Mouse (Mus musculus) neural tube, embryonic 14.5 days (tissue): ENCODE results near the gene Arntl2. TPM values are rescaled to one million over a fixed set of nuclear protein-coding genes. Genes with fewer than 3 reads are reported as not detected.

Experiments
- ATAC-seq: fragments of 200-750 bp; cut with Nextera tagmentation; 2 replicates; pipeline ENCODE4 v1.8.0; 2017; ENCODE audit warnings: low read depth, mild to moderate bottlenecking, moderate TSS enrichment, moderate library complexity
- H3K27ac ChIP-seq: fragments of 300-500 bp; sonication (generic); 2 replicates; pipeline ENCODE4 v1.5.1; 2014; ENCODE audit warnings: low read depth, mild to moderate bottlenecking, control low read depth, low read length, moderate library complexity, mixed read lengths
- H3K27me3 ChIP-seq: fragments of 300-500 bp; sonication (generic); 2 replicates; pipeline ENCODE4 v1.6.1; 2014; ENCODE audit warnings: low read length; ENCODE audit not compliant: control insufficient read depth, insufficient read depth
- H3K36me3 ChIP-seq: fragments of 300-500 bp; sonication (generic); 2 replicates; pipeline ENCODE4 v1.6.1; 2014; ENCODE audit warnings: low read length, mixed read lengths; ENCODE audit not compliant: control insufficient read depth, insufficient read depth
- H3K4me1 ChIP-seq: fragments of 300-500 bp; sonication (generic); 2 replicates; pipeline ENCODE4 v1.6.1; 2014; ENCODE audit warnings: low read length; ENCODE audit not compliant: control insufficient read depth, insufficient read depth
- H3K4me2 ChIP-seq: fragments of 300-500 bp; sonication (generic); 2 replicates; pipeline ENCODE4 v1.6.1; 2014; ENCODE audit warnings: mild to moderate bottlenecking, low read depth, low read length, control low read depth
- H3K4me3 ChIP-seq: fragments of 300-500 bp; sonication (generic); 2 replicates; pipeline ENCODE4 v1.5.1; 2014; ENCODE audit warnings: low read depth, low read length, control low read depth, mixed read lengths
- H3K9ac ChIP-seq: fragments of 300-500 bp; sonication (generic); replicated peaks from 2 replicates; pipeline ENCODE4 v1.6.1; 2014; ENCODE audit warnings: low read depth, mild to moderate bottlenecking, control low read depth, low read length, mixed read lengths
- H3K9me3 ChIP-seq: fragments of 300-500 bp; sonication (generic); 2 replicates; pipeline ENCODE4 v1.6.1; 2016; ENCODE audit warnings: low read length; ENCODE audit not compliant: control insufficient read depth
- WGBS: fragments of 180-500 bp; shearing (Covaris S2); extraction: QIAGEN DNeasy Blood & Tissue Kit; methylation state at CpG from one replicate; pipeline ENCODE4 v1.1.7; 2014; 5-methylcytosine and 5-hydroxymethylcytosine counted together
- polyA plus RNA-seq: library from polyadenylated mRNA; unstranded; fragments of >200 nt; fragmentation: Nextera tagmentation; extraction: Ambion mirVana; gene quantifications from 2 replicates; pipeline ENCODE4 v1.2.1, GENCODE M21; 2014

Gene Arntl2
- polyA plus RNA-seq, 1 experiment from 2014 or later, result 3.7 TPM

DNA sequence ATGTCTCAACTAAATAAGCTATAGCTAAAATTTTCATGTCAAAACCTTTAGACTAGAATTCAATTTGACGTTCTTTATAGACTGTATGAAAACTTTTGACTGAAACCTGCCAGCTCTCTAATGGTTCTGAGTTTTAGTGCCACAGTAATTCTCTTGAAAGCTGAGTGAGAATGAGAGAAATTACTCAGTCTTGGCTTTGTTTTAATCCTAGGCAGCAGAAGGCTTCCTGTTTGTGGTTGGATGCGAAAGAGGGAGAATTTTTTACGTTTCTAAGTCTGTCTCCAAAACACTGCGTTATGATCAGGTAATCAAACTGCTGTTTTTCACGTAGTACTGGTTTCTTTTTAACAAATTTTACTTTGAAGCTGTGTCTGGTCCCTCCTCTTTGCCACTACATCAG lies 17.2 kb downstream of the Arntl2 start:
- WGBS, result 90% methylated on average over 5 of the region's 5 CpGs
- H3K4me3 ChIP-seq, result no peak overlapping the region
- H3K9me3 ChIP-seq, result no peaks in the 10 kb centered on the region
- H3K27ac ChIP-seq, result no peak overlapping the region
- no peak for ATAC-seq
- H3K4me1 ChIP-seq, result no peaks in the 10 kb centered on the region
- H3K4me2 ChIP-seq, result no peak overlapping the region
- H3K27me3 ChIP-seq, result no peaks in the 10 kb centered on the region
- no peaks in the 10 kb centered on the region for H3K36me3 ChIP-seq
- H3K9ac ChIP-seq, result no peak overlapping the region

- WGBS, result 89% methylated on average over 29 of the region's 29 CpGs
- H3K27ac ChIP-seq, result no peak overlapping the region
- H3K4me3 ChIP-seq, result no peak overlapping the region
- no peak for ATAC-seq
- H3K4me2 ChIP-seq, result no peak overlapping the region
- H3K4me1 ChIP-seq, result no peaks in the 10 kb centered on the region
- H3K9me3 ChIP-seq, result no peaks in the 10 kb centered on the region
- H3K27me3 ChIP-seq, result no peaks in the 10 kb centered on the region
- H3K9ac ChIP-seq, result no peak overlapping the region
- no peaks in the 10 kb centered on the region for H3K36me3 ChIP-seq
Observed at GRCm38 (mm10) chr6:146820177-146820965, 24.5 kb downstream of the Arntl2 start.

DNA sequence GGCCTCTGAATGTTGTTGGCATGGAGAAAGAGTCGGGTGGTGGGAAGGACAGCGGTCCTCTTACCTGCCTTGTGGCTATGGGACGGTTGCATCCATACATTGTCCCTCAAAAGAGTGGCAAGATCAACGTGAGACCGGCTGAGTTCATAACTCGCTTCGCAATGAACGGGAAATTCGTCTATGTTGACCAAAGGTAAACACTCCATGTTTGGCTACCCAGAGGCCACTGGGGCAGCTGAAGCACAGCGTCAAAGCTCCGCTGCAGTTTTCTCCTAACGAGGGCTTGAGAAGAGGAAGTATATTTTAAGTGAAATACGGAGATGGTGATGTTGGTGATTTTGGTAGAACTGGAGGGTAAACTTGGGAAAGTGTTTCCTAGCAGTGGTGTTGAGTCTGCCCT lies 26.1 kb downstream of the Arntl2 start:
- WGBS, result 93% methylated on average over 13 of the region's 13 CpGs
- Histone ChIP-seq H3K9me3 (no peaks in the 10 kb centered on the region), H3K36me3 (no peaks in the 10 kb centered on the region), H3K4me3 (no peak overlapping the region), H3K27me3 (no peaks in the 10 kb centered on the region), H3K4me2 (no peak overlapping the region), H3K27ac (no peak overlapping the region), H3K4me1 (no peaks in the 10 kb centered on the region), H3K9ac (no peak overlapping the region)
- ATAC-seq, result no peak

DNA sequence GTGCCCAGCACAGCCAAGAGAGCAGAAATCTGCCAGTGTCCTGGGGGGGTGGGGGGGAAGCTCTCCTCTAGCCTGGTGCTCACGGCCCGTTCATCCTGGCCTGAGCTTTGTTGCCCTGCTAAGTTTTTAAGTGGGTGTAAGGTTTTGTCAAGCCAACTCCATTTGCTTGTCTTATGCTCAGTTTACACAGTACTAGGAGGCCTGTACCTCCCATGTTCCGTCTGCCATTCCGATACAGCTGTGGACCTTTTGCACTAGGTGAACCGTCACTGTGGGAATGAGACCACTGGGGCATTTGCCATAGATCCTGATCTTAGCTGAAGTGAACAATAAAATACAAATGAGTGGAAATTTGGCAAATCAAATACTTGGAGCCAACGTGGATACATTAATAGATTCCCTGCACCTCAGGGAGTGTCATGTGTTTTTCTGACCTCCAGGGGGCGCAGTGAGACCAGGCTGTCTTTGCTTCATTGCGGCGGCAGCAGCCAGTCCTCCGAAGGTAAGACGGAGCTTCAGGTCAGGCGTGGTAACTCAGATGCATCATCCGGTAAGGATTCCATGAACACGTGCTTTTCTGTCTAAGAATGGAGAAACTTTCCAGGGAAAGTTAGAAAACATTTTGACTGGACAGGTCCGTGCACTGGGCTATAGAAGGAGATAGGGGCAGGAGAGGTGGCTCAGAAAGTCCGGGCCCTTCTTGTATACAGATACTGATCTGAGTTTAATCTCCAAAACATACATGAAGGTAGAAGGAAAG lies 29.1 kb downstream of the Arntl2 start:
- H3K9me3 ChIP-seq, result no peaks in the 10 kb centered on the region
- H3K27me3 ChIP-seq, result no peaks in the 10 kb centered on the region
- 42% methylated on average over 16 of the region's 16 CpGs for WGBS
- ATAC-seq, result peak; percentile 80; the same call in 1 of the 2 replicates
- no peak overlapping the region for H3K27ac ChIP-seq
- no peak overlapping the region for H3K4me2 ChIP-seq
- no peaks in the 10 kb centered on the region for H3K36me3 ChIP-seq
- no peak overlapping the region for H3K9ac ChIP-seq
- no peaks in the 10 kb centered on the region for H3K4me1 ChIP-seq
- no peak overlapping the region for H3K4me3 ChIP-seq

GRCm38 (mm10) chr6:146825487-146825773 lies 29.6 kb downstream of the Arntl2 start:
- WGBS, result 77% methylated on average over 1 of the region's 1 CpGs
- Histone ChIP-seq H3K4me2 (no peak overlapping the region), H3K4me1 (no peaks in the 10 kb centered on the region), H3K9me3 (no peaks in the 10 kb centered on the region), H3K27me3 (no peaks in the 10 kb centered on the region), H3K27ac (no peak overlapping the region), H3K36me3 (no peaks in the 10 kb centered on the region), H3K4me3 (no peak overlapping the region), H3K9ac (no peak overlapping the region)
- ATAC-seq, result no peak; the same call in 1 of the 2 replicates

GRCm38 (mm10) chr6:146831320-146831719 lies 35.5 kb downstream of the Arntl2 start:
- Histone ChIP-seq H3K4me3 (no peak overlapping the region), H3K27ac (no peak overlapping the region), H3K4me1 (no peaks in the 10 kb centered on the region), H3K9me3 (no peaks in the 10 kb centered on the region), H3K4me2 (no peak overlapping the region), H3K27me3 (no peaks in the 10 kb centered on the region), H3K36me3 (no peaks in the 10 kb centered on the region), H3K9ac (no peak overlapping the region)
- ATAC-seq, result no peak
- 70% methylated on average over 12 of the region's 12 CpGs for WGBS

- peak; percentile 83 for ATAC-seq
- Histone ChIP-seq H3K4me2 (no peak overlapping the region), H3K9me3 (no peaks in the 10 kb centered on the region), H3K9ac (no peak overlapping the region), H3K36me3 (no peaks in the 10 kb centered on the region), H3K27ac (no peak overlapping the region), H3K4me3 (no peak overlapping the region), H3K4me1 (no peaks in the 10 kb centered on the region), H3K27me3 (no peaks in the 10 kb centered on the region)
- WGBS, result 75% methylated on average over 6 of the region's 6 CpGs
Observed at GRCm38 (mm10) chr6:146833485-146834314, 37.8 kb downstream of the Arntl2 start.

- Histone ChIP-seq H3K4me3 (no peak overlapping the region), H3K9ac (no peak overlapping the region), H3K4me1 (no peaks in the 10 kb centered on the region), H3K27me3 (no peaks in the 10 kb centered on the region), H3K9me3 (no peaks in the 10 kb centered on the region), H3K36me3 (no peaks in the 10 kb centered on the region), H3K27ac (no peak overlapping the region), H3K4me2 (no peak overlapping the region)
- 86% methylated on average over 3 of the region's 3 CpGs for WGBS
- ATAC-seq, result no peak
Observed at GRCm38 (mm10) chr6:146834342-146834741, 38.5 kb downstream of the Arntl2 start.

DNA sequence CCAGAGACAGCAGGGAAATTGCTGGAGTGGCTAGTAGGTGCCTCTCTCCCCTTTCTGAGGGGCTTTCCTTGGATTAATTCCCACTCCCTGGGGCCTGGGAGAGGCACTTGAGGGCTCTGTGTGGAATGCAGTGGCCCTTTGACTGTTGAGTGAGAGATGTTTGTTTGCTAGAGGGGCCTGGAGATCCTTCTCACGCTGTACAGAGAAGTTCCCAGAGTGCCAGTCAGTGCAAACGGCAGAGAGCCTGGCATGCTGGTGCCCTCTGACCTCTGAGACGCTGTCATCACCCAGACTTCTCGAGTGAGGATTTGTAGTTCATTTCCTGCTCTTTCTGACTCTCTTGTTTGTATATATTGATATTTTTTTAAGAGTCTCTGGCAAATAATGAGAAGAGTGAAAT lies 39.9 kb downstream of the Arntl2 start:
- Histone ChIP-seq H3K9me3 (no peaks in the 10 kb centered on the region), H3K4me3 (no peak overlapping the region), H3K27ac (no peak overlapping the region), H3K9ac (no peak overlapping the region), H3K36me3 (no peaks in the 10 kb centered on the region), H3K4me1 (no peaks in the 10 kb centered on the region), H3K27me3 (no peaks in the 10 kb centered on the region), H3K4me2 (no peak overlapping the region)
- WGBS, result 52% methylated on average over 4 of the region's 4 CpGs
- ATAC-seq, result no peak
